Mouse (Mus musculus) heart, embryonic 11.5 days (tissue): ENCODE data around the gene Acp6. TPM values are rescaled to one million over a fixed set of nuclear protein-coding genes. Genes with fewer than 3 reads are reported as not detected.

Experiments
- ATAC-seq: fragments of 200-750 bp; cut with Nextera tagmentation; replicated peaks from 2 replicates; pipeline ENCODE4 v1.8.0; 2017; ENCODE audit warnings: moderate library complexity; ENCODE audit not compliant: insufficient number of reproducible peaks, low FRiP score, low TSS enrichment
- H3K27ac ChIP-seq: fragments of 300-500 bp; sonication (generic); 2 replicates; pipeline ENCODE4 v1.5.1; 2014; ENCODE audit warnings: mild to moderate bottlenecking, low read depth, low read length
- H3K27me3 ChIP-seq: fragments of 300-500 bp; sonication (generic); 2 replicates; pipeline ENCODE4 v1.6.1; 2014; ENCODE audit warnings: mild to moderate bottlenecking, low read length, mixed read lengths; ENCODE audit not compliant: control insufficient read depth, insufficient read depth
- H3K36me3 ChIP-seq: fragments of 300-500 bp; sonication (generic); 2 replicates; pipeline ENCODE4 v1.6.1; 2014; ENCODE audit warnings: mild to moderate bottlenecking, low read length, moderate library complexity, mixed read lengths; ENCODE audit not compliant: control insufficient read depth, insufficient read depth
- H3K4me1 ChIP-seq: fragments of 300-500 bp; sonication (generic); 2 replicates; pipeline ENCODE4 v1.6.1; 2014; ENCODE audit warnings: low read length; ENCODE audit not compliant: control insufficient read depth, insufficient read depth
- H3K4me2 ChIP-seq: fragments of 300-500 bp; sonication (generic); 2 replicates; pipeline ENCODE4 v1.6.1; 2014; ENCODE audit warnings: mild to moderate bottlenecking, moderate library complexity
- H3K4me3 ChIP-seq: fragments of 300-500 bp; sonication (generic); 2 replicates; pipeline ENCODE4 v1.5.1; 2014; ENCODE audit warnings: low read depth, low read length
- H3K9ac ChIP-seq: fragments of 300-500 bp; sonication (generic); 2 replicates; pipeline ENCODE4 v1.6.1; 2014; ENCODE audit warnings: mild to moderate bottlenecking, low read depth, low read length, moderate library complexity
- H3K9me3 ChIP-seq: fragments of 300-500 bp; sonication (generic); replicated peaks from 2 replicates; pipeline ENCODE4 v1.6.1; 2016; ENCODE audit warnings: low read length; ENCODE audit not compliant: control insufficient read depth
- WGBS: fragments of 180-500 bp; shearing (Covaris S2); extraction: QIAGEN DNeasy Blood & Tissue Kit; methylation state at CpG from one replicate; pipeline ENCODE4 v1.1.7; 2014; ENCODE audit not compliant: insufficient replicate concordance; 5-methylcytosine and 5-hydroxymethylcytosine counted together
- polyA plus RNA-seq: library from polyadenylated mRNA; unstranded; fragments of >200 nt; fragmentation: Nextera tagmentation; extraction: Ambion mirVana; gene quantifications from 2 replicates; pipeline ENCODE4 v1.2.1, GENCODE M21; 2014

The Acp6 gene
- polyA plus RNA-seq, 1 experiment from 2014 or later: 54.0 TPM

DNA sequence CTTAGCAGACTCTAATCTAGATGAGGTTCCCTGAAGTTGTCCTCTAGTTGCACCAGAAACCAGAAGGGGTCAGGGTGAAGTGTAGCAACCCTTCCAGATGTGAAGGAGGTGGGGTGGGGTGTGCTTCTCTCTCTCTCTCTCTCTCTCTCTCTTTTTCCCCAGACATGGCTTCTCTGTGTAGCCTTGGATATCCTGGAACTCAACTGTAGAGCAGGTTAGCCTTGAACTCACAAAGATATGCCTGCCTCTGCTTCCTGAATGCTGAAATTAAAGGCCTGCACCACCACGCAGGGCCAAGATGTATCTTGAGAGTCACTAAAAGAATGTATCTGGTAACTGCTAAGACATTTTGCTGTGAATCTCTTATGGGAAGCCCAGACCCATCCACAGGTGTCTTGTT lies 1.3 kb upstream of the Acp6 start:
- ATAC-seq: no peak
- 79% methylated on average over 1 of the region's 1 CpGs for WGBS
- H3K4me2 ChIP-seq: peak overlapping the region; percentile 93; the same call in 1 of the 2 replicates

DNA sequence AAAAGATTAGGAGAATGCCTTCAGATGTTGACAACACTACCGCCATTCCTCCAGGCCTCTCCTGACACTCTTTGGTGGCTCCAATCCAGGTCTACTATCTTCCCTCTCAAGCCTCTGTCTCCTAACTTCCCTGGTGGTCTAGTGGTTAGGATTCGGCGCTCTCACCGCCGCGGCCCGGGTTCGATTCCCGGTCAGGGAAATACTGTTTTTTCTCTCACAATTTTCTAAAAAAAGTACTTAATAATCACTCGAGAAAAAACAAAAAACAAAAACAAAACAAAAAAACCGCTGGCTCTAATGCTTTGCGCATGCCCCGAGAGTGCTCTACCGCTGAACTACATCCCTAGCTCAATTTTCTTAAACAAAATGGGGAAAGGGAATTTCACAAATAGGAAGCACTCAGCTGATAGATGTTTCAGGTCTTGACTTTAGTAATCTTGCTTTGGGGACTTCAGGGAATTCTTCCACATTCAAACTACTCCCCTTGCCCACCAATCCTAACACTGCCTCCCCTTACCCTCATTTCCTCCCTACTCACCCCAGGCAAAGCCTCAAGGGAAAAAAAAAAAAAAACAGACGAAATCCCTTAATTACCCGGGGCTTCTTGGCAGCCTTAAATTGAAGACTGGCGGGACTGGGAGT lies 498 bp upstream of the Acp6 start:
- WGBS: under 1% methylated on average over 17 of the region's 17 CpGs
- Histone ChIP-seq H3K9ac (peak overlapping the region; percentile 85), H3K27ac (peak overlapping the region; percentile 83; the same call in 1 of the 2 replicates), H3K4me3 (peak overlapping the region; percentile 86), H3K36me3 (no peaks in the 10 kb centered on the region), H3K4me2 (peak overlapping the region; percentile 93), H3K9me3 (no peaks in the 10 kb centered on the region), H3K27me3 (no peaks in the 10 kb centered on the region), H3K4me1 (peaks cover 8% of the 10 kb centered on the region; the same call in 1 of the 2 replicates)
- ATAC-seq: peak; percentile 72

More for the DNA sequence above, 1.3 kb upstream of the Acp6 start:
- H3K27me3 ChIP-seq: no peaks in the 10 kb centered on the region
- H3K27ac ChIP-seq: no peak overlapping the region
- no peaks in the 10 kb centered on the region for H3K9me3 ChIP-seq
- H3K4me3 ChIP-seq: no peak overlapping the region; the same call in 1 of the 2 replicates
- H3K9ac ChIP-seq: no peak overlapping the region
- peaks cover 8% of the 10 kb centered on the region; the same call in 1 of the 2 replicates for H3K4me1 ChIP-seq
- H3K36me3 ChIP-seq: no peaks in the 10 kb centered on the region

DNA sequence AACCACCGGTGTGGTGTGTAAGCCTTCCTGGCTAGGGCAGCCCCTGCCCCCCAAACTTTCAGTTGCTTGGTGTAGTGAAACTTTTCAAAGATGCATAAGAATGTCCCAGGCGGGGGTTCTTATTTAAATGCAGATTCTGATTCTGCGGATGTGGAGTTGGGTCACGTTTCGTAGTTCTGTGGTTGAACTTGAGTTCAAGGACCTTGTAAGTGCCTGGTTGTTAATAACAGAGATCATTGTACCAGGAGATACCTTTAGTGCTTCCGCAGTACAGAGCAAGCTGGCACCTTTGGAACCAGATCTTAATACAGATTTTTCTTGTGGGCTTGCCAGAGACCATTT lies 903 bp downstream of the Acp6 start:
- peaks cover 8% of the 10 kb centered on the region; the same call in 1 of the 2 replicates for H3K4me1 ChIP-seq
- peak overlapping the region; percentile 83; the same call in 1 of the 2 replicates for H3K27ac ChIP-seq
- WGBS: 17% methylated on average over 6 of the region's 6 CpGs

GRCm38 (mm10) chr3:97159986-97160385 lies 1.4 kb downstream of the Acp6 start:
- H3K27me3 ChIP-seq: no peaks in the 10 kb centered on the region
- H3K27ac ChIP-seq: no peak overlapping the region
- ATAC-seq: no peak
- H3K4me3 ChIP-seq: peak overlapping the region; percentile 86; the same call in 1 of the 2 replicates
- H3K4me1 ChIP-seq: peaks cover 8% of the 10 kb centered on the region; the same call in 1 of the 2 replicates
- H3K36me3 ChIP-seq: no peaks in the 10 kb centered on the region
- no peaks in the 10 kb centered on the region for H3K9me3 ChIP-seq
- 79% methylated on average over 2 of the region's 2 CpGs for WGBS
- H3K4me2 ChIP-seq: peak overlapping the region; percentile 93
- H3K9ac ChIP-seq: no peak overlapping the region

More for the DNA sequence above, 903 bp downstream of the Acp6 start:
- Histone ChIP-seq H3K4me3 (peak overlapping the region; percentile 86), H3K36me3 (no peaks in the 10 kb centered on the region), H3K4me2 (peak overlapping the region; percentile 93), H3K27me3 (no peaks in the 10 kb centered on the region), H3K9ac (peak overlapping the region; percentile 85), H3K9me3 (no peaks in the 10 kb centered on the region)
- ATAC-seq: no peak

GRCm38 (mm10) chr3:97160908-97161307 lies 2.3 kb downstream of the Acp6 start:
- H3K27ac ChIP-seq: no peak overlapping the region
- H3K4me3 ChIP-seq: no peak overlapping the region
- H3K4me2 ChIP-seq: peak overlapping the region; percentile 31
- peaks cover 8% of the 10 kb centered on the region; the same call in 1 of the 2 replicates for H3K4me1 ChIP-seq
- no peak for ATAC-seq
- H3K36me3 ChIP-seq: no peaks in the 10 kb centered on the region
- WGBS: 69% methylated on average over 10 of the region's 10 CpGs
- no peak overlapping the region for H3K9ac ChIP-seq
- no peaks in the 10 kb centered on the region for H3K27me3 ChIP-seq
- no peaks in the 10 kb centered on the region for H3K9me3 ChIP-seq

DNA sequence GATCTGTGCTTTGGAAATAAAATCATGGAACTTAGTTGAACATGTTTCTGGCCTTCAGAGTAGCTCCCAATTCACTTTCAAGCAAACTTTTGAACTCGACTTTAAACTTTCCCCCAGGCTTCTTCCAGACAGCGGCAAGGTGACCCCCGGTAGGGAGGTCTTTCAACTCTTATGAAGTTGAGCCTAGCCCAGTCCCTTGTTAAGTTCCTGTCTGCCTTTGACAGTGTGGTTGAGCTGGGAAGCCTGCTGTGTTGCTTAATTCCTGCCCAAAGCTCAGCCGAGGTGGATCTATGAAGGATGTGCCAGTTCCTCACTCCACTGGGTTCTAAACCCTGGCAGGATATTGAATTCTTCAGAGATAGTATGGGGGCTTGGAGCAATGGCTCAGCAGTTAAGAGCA lies 3.2 kb downstream of the Acp6 start:
- ATAC-seq: no peak
- H3K4me2 ChIP-seq: no peak overlapping the region
- no peaks in the 10 kb centered on the region; the same call in 1 of the 2 replicates for H3K36me3 ChIP-seq
- 50% methylated on average over 4 of the region's 4 CpGs for WGBS
- peaks cover 8% of the 10 kb centered on the region; the same call in 1 of the 2 replicates for H3K4me1 ChIP-seq
- no peak overlapping the region for H3K4me3 ChIP-seq
- H3K27me3 ChIP-seq: no peaks in the 10 kb centered on the region
- H3K9me3 ChIP-seq: no peaks in the 10 kb centered on the region
- H3K9ac ChIP-seq: no peak overlapping the region
- no peak overlapping the region for H3K27ac ChIP-seq

GRCm38 (mm10) chr3:97164477-97164876 lies 5.9 kb downstream of the Acp6 start:
- no peak overlapping the region for H3K4me3 ChIP-seq
- H3K36me3 ChIP-seq: no peaks in the 10 kb centered on the region; the same call in 1 of the 2 replicates
- no peaks in the 10 kb centered on the region for H3K27me3 ChIP-seq
- no peak overlapping the region for H3K27ac ChIP-seq
- no peak overlapping the region for H3K9ac ChIP-seq
- WGBS: 52% methylated on average over 4 of the region's 4 CpGs
- no peak for ATAC-seq
- H3K4me2 ChIP-seq: no peak overlapping the region
- no peaks in the 10 kb centered on the region for H3K9me3 ChIP-seq
- H3K4me1 ChIP-seq: peaks cover 10% of the 10 kb centered on the region; the same call in 1 of the 2 replicates

- Histone ChIP-seq H3K4me2 (no peak overlapping the region), H3K27me3 (no peaks in the 10 kb centered on the region), H3K4me3 (no peak overlapping the region), H3K36me3 (no peaks in the 10 kb centered on the region; the same call in 1 of the 2 replicates), H3K9me3 (no peaks in the 10 kb centered on the region), H3K27ac (no peak overlapping the region), H3K9ac (no peak overlapping the region), H3K4me1 (0 out of 2 replicates have a peak, but pooled peaks cover 2% of the 10 kb centered on the region)
- ATAC-seq: no peak
- 51% methylated on average over 4 of the region's 4 CpGs for WGBS
Measured at GRCm38 (mm10) chr3:97167126-97167525, 8.5 kb downstream of the Acp6 start.

- Histone ChIP-seq H3K4me1 (0 out of 2 replicates have a peak, but pooled peaks cover 2% of the 10 kb centered on the region), H3K36me3 (peaks cover 8% of the 10 kb centered on the region), H3K27me3 (no peaks in the 10 kb centered on the region), H3K27ac (no peak overlapping the region), H3K9me3 (no peaks in the 10 kb centered on the region), H3K4me3 (no peak overlapping the region), H3K9ac (no peak overlapping the region), H3K4me2 (no peak overlapping the region)
- ATAC-seq: no peak
- WGBS: 71% methylated on average over 6 of the region's 6 CpGs
Measured at GRCm38 (mm10) chr3:97171531-97171930, 13.0 kb downstream of the Acp6 start.
